Mouse (Mus musculus) skeletal muscle tissue, adult 2 months (tissue): ENCODE measurements at regions not wholly inside any gene's neighbourhood (a gene's known extent, or its start where the extent isn't known, plus 50 kb on each side); places are given as distances from the start of the nearest gene placed in this dataset.
"Not testable (repeated sequence)": the region's sequence is repeated elsewhere in the genome, so short reads cannot be mapped to it uniquely, and the experiment has no call there.

Experiments
- DNase-seq: peaks from one replicate; pipeline ENCODE4 v3.0.0-alpha.2; 2012; ENCODE audit warnings: low read depth, low spot score

DNA sequence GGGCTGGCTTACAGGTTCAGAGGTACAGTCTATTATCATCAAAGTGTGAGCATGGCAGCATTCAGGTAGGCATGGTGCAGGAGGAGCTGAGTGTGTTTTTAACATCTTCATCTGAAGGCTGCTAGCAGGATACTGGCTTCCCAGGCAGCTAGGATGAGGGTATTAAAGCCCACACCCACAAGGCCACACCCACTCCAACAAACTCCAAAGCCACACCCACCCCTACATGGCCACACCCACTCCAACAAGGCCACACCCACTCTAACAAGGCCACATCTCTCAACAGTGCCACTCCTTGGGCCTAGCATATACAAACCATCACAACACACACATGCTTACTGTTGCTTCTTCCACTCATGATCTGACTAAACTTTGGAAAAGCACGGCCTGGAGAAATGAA, 172.5 kb downstream of the Msrb3 start:
- no peak for DNase-seq

DNA sequence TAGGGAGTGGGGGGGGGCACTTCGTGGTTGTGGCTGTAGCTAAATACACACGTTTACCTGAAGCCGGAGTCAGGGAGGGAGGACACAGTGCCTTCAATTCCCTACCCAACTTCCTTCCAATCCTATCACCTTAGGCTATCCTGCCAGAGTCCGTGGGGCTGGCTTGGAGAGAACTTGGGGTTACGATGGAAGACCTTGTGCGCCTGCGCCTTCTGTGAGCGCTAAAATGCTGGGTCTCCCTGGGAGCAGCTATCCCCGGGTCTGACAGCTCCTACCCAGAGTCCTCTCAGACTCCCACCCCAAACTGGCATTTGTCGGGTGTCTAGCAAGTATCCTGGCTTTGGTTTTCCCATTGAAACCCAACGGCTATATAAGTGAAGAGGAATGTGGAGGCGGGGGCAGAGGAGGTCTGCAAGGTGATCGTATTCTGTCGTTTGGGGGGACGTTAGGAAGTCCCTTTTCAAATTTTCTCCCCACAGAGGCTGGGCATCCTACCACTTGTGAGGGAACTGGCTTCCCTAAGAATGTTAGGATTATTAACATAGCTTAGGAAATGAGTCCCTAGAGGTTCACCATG, 176.9 kb downstream of the Msrb3 start:
- no peak for DNase-seq

DNA sequence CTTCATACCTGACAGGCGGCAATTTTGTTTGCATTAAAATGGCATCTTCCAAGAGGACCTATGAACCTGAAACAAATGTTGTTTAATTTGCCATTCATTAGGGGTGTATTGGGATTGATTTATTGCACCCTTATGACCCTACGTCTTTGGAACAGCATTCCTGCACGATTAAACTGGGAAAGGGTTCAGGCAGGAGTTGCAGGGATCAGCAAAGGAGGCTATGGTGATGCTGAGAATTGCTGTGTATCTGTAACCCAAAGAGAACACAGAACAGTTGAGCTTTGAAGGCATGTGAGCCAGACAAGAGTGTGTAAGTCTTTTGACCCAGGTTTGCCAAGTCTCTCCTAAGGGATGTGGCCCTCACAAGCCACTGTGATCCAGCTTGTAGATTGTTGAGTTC, 177.9 kb downstream of the Msrb3 start:
- DNase-seq = no peak

DNA sequence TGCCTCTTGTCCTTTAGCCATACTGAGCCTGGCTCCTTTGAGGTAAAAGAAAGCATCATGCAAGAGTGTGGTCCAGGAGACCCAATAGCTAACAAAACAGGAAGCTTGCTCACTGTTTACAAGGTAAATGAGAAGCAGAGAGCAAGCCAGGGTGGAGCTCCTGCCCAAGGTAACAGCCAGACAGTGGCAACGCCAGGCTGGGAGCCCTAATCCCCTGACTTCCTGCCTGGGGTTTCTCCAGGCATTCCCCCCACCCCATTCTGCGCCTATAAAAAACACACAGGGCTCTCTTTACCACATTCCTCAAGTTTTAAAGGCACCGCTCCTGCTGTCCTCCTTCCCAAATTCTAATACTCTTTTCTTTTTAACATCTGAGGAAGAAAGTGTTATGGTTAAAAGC, 178.8 kb downstream of the Msrb3 start:
- DNase-seq = no peak

DNA sequence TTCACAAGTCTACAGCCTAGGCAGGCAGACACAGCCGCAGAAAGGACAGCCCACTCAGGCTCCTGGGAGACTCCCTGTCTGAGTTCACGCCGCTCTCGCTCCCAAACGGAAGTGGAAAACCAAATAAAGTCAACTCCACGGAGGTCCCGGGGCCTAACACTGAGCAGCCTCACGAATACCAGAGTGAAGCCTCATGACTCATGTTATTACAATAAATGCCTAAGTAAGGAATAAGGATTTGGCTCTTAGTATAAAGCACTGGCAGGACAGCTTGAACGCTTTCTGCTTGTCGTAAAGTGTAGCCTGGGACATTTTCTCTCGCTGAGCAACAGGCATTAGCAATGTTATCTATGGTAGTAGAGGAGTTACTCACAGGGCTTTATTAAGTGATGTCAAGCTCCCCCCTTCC, 181.7 kb downstream of the Msrb3 start:
- peak; percentile 14 for DNase-seq

DNA sequence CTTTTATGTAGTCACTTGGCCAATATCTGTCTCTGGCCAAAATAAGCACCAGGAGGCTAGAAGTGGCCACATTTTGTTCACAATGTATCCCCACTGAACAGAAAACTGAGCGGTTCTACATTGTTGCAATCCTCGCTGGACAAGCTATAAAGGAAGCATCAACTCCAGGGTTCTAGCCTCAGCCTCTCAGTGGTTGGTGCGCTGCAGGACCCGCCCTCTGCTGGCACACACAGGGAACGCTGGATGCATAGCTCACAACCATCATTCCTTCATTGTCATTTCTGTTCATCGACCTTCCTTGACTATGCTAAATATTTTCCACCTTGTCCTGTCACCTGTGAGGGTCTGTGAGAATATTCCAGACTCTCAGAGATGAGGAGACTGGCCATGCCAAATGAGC, 182.5 kb downstream of the Msrb3 start:
- DNase-seq = no peak

DNA sequence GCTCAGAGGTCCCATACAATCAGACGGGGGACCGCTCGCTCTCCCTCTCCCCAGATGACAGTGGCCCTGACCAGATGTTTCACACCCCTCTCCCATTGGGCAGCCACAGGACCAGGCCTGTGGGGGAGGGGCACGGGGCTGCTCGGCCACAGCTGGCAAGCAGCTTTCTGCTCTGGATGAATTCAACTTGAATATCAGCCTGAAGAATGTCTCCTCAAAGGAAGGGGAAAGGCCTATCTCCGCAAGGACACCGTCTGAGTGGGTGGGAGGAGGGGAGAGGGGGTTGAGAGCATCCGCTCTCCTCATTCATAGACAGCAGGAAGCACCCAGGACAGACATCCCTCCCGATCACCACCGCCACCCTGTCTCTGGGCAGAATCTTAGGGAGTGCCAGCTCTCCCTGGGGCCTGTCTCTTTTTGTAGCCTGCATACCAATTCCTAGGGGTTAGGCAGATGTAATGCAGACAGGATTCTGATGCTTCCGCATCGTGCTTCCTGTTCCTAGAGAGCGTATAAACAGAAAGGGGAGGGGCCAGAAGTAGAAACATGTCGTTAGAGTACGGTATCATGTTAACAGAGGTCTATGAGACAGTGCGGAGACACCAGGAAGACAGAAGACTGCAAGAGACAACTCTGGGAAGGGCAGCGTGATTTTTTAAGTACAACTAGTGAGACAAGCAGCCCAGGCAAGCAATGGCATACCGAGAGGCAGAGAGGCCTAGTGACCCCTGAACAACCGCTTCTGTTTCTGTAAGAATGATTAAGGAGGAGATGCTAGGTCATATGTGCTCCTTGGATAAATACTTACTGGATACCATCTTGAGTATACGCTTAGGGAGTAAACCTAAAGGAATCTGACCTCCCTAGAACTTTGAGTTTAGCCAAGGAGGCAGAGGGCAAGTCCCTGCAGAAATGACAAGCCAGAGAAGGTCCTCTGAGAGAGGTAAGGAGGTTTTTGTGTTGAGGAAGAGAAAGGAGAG, 190.8 kb downstream of the Msrb3 start:
- DNase-seq = no peak

DNA sequence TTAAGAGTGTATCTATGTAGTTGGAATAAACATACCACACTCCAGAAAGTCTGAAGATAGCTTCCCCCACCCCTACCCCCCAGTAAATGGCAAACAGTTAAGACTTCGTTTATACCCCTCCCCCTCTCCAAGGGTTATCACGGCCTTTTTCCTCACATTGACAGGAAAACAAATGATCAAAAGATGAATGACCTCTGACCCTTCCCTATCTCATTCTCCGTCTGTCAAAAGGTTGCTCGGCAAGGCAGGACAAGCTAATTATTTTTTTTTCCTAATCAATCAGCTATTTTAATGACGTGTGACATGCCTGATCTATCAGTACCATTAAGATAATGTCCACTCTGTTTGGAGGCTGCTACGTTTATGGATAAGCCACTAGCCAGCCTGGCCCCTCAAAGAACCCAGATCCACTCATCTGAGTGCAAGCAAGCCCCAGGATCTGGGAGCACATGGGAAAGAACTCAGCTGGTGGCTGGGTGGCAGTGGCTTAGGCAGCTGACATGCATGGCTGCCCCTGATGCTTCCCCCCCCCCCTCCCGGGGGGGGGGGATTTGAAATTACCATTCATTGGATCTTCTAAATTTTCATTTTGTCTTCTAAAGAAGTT, 192.1 kb downstream of the Msrb3 start:
- no peak for DNase-seq

DNA sequence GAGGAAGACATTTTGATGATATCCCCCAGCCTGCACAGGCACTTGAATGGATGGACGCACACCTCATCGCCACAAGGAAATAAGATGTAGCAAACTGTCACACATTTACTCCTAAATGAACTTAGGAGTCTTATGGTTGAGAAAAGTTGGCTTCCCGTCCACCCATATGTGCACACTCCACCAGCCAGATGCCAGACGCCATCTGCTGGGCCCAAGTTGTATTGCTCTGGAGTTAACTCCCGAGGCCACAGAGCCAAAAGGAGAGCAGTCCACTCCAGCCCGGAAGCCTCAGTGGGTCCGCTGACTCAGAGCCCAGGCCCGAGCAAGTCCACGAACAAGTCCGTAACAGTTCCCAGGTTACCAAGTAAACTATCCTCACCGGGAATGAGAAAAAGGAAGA, 197.1 kb downstream of the Msrb3 start:
- DNase-seq = peak; percentile 20

DNA sequence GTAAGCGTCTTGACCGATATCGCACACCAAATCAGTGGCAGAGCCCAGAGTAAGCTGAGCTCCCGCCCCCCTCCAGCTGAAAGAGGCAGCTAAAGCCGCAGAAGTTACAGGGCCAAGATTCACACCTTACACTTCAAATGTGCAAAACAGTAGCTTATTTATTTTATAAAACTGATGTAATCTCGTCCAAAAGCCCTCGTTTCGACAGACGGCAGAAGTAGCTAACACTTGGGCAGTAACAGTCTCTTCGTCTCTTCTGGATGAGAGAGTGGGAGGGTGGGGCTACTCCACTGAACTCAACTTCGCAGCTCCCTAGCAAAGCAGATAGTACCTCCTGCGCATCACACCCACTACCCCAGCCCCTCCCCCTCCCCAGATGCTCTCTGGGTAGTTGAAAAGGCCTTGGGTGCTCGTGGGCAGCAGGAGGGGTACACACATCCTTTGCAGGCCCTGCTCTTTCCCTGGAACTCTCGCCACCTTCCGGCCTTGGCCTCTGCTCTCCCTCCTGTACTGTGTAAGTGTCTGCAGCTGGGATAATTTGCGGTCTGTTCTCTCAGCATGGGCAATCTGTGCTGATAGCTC, 201.5 kb downstream of the Msrb3 start:
- no peak for DNase-seq

DNA sequence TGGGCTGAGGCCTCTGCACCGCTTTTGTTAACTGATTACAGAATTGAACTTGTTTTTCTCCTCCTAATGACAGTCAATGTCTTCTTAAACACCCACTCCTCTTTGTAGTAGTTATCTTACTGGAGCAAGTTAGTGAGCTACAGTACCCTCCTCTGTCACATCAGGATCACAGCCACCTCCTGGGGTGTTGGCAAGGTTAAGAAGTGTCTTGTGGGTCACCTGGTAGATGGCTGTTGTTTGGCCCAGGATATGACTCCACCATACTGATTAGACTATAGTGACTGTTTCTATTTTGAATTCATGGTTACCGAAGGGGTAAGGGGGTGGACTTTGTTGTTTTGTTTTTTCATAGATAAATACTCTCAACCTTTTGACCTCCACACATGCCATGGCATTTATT, 202.4 kb downstream of the Msrb3 start:
- no peak for DNase-seq

DNA sequence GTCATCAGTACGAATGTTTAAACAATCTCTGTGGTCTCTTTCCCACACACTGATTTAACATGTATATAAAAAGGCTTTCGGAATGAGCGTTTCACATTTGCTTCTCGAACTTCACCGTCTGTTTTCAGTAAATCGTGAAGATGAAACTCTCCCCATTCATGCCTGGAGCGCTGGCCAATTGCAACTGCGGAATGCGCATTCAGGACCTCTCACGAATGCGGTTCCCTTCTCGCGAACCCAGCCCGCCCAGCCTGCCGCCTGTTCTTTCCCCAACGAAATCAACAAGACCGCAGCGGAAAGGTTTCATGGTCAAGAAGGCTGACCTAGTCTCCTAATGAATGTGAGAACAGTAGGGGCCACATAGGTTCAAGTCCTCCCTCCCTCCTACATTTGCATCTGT, 204.4 kb downstream of the Msrb3 start:
- no peak for DNase-seq

DNA sequence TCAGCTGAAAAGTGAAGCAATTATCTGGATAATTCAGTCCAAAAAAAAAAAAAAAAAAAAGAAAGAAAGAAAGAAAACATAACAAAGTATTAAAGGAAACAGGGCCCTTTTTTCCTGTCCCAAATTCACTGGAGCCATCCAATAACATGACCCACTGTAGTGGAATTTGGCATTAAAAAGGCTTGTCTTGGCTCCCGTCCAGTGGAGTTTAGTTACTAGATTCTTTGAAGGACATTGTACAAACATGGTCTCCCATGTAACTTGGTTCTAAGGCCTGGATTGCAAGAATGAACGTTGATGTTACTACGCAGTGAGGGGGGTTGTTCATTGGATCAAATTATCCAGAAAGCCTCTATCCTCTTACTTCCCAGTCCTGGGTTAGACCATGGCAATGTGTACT, 207.4 kb downstream of the Msrb3 start:
- no peak for DNase-seq

DNA sequence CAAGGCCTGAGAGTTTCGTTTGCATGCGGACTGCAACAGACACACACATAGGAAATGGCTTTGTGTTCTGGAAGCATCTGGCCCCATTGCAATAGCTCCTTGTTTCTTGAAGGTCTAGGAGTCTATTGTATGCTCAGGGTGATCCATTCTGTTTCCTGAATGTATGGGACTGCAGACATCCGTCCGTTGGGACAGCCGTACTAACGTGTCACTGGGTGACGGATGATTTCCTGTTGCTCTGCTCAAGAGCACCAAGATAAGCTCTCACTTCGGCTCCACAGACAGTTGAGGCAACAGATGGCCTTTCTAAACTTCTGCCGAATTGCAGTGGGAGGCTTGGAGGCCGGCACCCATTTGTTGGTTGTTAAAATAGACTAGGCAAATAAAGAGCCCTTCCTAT, 209.9 kb upstream of the Hmga2 start:
- DNase-seq = no peak

DNA sequence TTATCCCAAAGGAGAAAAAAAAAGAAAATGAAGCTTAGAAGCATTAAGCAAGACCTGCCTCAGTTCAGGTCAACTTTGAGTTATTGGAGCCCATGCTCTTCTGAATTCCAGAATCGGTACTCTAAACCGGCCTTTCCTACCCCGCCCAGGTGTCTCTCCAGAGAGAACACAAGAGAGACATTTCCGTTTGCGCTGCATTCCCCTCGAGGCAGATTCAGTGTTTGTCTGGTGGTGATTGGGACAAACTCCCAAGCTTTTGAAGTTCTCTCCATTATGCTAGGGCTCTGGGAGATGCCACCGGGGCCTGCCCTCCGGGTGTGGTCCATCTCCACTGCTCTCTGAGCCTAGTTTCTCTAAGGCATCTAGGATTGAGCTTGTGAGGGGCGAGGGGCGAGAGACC, 205.8 kb upstream of the Hmga2 start:
- DNase-seq = no peak

DNA sequence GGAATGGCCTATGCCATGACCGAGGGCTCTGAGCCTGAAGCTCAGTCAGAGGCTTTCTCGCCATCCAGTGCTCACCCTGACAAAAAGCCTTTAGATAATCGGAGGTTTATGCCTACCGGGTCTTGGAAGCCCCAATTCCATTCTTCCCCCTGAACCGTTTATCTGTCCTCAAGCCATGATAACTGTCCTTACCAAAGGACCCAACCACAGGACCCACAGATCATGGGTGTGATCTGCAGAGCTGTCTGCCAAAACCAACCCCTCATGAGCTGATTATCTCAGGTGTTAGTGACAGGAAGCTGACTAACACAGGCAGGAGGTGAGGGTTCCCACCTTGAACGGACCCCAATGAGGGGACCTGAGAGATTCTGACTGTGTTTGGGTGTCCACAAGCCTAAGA, 203.7 kb upstream of the Hmga2 start:
- no peak for DNase-seq

DNA sequence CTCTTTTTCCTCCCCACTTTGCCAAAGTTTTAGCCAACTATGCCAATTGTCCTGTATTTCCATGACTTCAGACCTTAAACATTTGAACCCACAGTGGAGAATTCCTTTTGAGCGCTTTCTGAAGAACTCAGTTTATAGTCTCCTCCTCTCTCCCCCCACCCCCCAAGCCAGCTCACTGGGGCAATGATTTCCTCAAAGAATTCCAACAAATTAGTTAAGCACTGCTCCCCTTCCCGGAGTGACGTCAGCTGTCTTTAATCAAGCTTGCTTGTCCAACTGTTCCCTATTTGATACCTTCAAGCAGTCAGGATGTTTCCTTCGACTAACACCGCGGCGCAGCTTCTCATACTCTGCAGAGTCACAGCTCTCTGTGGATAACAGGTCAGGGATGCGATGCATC, 202.0 kb upstream of the Hmga2 start:
- no peak for DNase-seq

DNA sequence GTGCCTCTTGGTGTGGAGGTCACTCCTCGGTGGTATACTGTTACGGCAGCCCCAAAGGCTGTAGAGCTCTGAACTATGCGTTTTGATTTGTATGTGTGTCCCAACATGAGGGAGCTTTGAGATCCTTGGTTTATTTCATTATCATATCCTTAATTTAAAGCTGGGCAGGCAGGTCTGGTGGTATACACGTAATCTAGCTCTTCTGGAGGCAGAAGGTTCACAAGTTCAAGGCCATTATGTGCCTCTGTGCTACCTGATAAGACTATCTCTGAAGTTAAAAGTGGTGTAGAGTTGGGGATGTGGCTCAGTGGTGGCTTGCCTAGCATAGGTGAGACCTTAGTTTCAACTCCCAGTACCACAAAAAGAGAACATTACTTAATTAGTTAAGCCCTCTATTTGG, 199.1 kb upstream of the Hmga2 start:
- no peak for DNase-seq

DNA sequence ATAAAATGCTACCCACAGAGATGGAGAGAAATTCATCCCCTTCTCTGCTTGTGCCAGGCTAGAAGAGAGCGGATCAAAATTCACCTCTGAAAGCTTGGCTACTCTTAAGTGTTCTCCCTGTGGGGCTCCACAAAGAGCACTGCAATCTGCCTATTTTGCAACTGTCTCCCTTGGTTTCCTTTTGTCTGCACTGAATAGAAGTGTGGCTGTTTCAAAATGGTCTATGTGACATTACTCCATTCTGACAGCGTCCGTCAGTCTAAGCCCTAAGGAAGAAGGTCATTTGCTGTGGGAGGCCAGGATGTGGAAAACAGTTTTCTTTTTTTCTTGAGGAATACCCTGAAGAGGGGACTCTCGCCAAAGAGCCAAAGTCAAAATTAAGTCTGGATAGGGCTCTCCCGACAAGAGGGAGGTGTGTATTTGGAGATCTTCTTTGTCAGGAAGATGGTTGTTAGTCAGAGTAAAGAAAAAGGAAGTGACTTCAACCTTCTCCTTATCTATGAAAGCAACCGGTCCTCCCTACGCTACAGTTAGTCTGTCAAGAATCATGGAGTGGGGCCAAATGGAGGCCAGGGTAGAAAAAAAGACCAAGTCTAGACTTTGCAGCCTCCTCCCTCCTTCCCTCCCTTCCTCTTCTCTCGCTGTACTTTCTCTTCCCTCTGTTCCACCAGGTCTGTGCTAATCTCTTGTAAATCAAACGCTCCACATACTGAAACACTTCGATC, 198.2 kb upstream of the Hmga2 start:
- DNase-seq = no peak

DNA sequence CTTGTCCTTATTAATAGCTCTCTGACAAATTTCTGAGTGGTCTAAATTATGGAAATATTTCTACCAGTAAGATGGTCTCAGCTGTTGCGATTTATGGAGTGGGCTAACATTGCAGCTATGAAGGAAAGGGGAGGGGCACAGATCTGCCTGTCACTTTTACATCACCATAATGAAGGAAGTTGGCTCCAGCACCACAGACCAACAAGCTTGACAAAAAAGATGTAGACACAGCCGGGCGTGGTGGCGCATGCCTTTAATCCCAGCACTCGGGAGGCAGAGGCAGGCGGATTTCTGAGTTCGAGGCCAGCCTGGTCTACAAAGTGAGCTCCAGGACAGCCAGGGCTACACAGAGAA, 191.4 kb upstream of the Hmga2 start:
- not testable (repeated sequence) for DNase-seq

DNA sequence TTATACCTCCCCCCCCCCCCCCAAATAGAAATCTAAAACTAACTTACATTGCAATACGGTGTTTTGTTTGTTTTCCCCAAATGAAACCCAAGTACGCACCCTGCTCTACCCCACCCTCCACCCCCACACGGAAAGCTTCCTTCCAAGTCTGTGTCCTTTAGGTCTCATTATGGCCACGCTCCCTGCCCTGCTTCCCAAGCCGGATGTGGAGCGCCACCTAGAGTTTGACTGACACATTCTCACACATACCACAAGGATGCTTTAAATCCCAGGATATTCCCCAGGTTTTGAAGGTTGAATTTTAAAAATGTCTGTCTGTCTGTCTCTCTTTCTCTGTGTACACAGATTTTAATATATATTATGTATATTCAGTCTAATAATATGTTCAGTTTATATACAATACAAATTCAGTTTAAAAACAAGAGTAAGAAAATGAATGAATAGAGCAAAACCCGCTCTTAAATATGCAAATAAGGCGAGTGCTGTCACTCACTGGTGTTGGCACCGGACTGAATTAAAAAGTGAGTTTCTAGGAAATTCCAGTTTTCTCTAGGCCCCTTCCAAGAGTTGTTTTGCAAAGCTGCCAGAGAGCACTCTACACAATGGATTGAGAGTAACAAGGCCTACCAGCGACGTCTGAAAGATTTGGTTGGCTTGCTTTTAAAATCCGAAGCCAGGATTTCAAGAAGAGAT, 190.9 kb upstream of the Hmga2 start:
- DNase-seq = peak; percentile 38
